Mouse (Mus musculus) left cerebral cortex, adult 8-10 months (tissue): ENCODE data around the gene Zbtb6. TPM values are rescaled to one million over a fixed set of nuclear protein-coding genes. Genes with fewer than 3 reads are reported as not detected.

Experiments
- total RNA-seq, 4 experiments: library from RNA; stranded (reverse); gene quantifications; 2 replicates each; pipeline ENCODE4 v1.2.4; 2022

Zbtb6 gene
- total RNA-seq, 4 experiments from 2014 or later = 12.6 to 14.9 (median 14.0) TPM

Other genes starting within 250 kb of the Zbtb6 start
- not detected for gene Olfr366, start 231.6 kb downstream of the Zbtb6 start, total RNA-seq
- gene Olfr368, start 116.7 kb downstream of the Zbtb6 start, total RNA-seq = not detected
- gene Pdcl, start 83.8 kb downstream of the Zbtb6 start, total RNA-seq = 10 to 100 TPM; 21.7 to 27.5 (median 23.7) TPM
- gene Rc3h2, start 20.3 kb downstream of the Zbtb6 start, total RNA-seq = 10 to 100 TPM; 75.6 to 92.0 (median 82.8) TPM
- gene Zbtb26, start within 50 bp of the Zbtb6 start, total RNA-seq = 10 to 100 TPM in 1 of 4 experiments, 1 to 10 TPM in 3; 8.4 to 11.1 (median 9.1) TPM
- gene Rabgap1, start 108 bp upstream of the Zbtb6 start, total RNA-seq = 100 to 1,000 TPM in 1 of 4 experiments, 10 to 100 TPM in 3; 88.3 to 108 (median 96.0) TPM
- 1 to 10 TPM; 5.3 to 6.6 (median 6.3) TPM for gene Gpr21, start 73.2 kb upstream of the Zbtb6 start, total RNA-seq